Comparison of ENCODE assay signal across 12 mouse cellular contexts in genomic region chr14:45217693-45218092, GRCm38 (mm10). TPM values are rescaled to one million over a fixed set of nuclear protein-coding genes. Genes with fewer than 3 reads are reported as not detected.
DNase-seq lines count a peak whose midpoint lies in the region; ATAC-seq and TF ChIP-seq lines count a peak whose summit lies in the region.
"Had no signal": no experiment of that assay in that cellular context is flagged by ENCODE, and none has a peak within 500 bp of the region (broad histone marks: within the 10 kb centered on the region; RNA-seq: fewer than 3 reads in every experiment).

No protein-coding gene starts in this region.

- no peak for ATAC-seq in hindbrain, embryonic 15.5 days (ENCODE audit: low FRiP score, low read depth)
- ATAC-seq in intestine, embryonic 15.5 days = no peak

- H3K27me3 ChIP-seq in hindbrain, embryonic 15.5 days = no peaks in the 10 kb centered on the region
- no peaks in the 10 kb centered on the region for H3K27me3 ChIP-seq in intestine, embryonic 15.5 days (replicated peaks)
- H3K27me3 ChIP-seq: heart, embryonic 15.5 days had no signal

- H3K4me3 ChIP-seq in layer of hippocampus, adult 2 months = peak overlapping the region; percentile 85; the same call in 1 of the 2 replicates
- H3K4me3 ChIP-seq in hindbrain, embryonic 15.5 days = peak overlapping the region; percentile 83
- no peak overlapping the region for H3K4me3 ChIP-seq in intestine, embryonic 15.5 days (replicated peaks)

- 0 out of 2 replicates have a peak overlapping the region, but pooled peaks have one; percentile 68 for H3K9ac ChIP-seq in hindbrain, embryonic 15.5 days
- H3K9ac ChIP-seq in intestine, embryonic 15.5 days = no peak overlapping the region
- H3K9ac ChIP-seq: heart, embryonic 15.5 days had no signal

- H3K36me3 ChIP-seq in hindbrain, embryonic 15.5 days = no peaks in the 10 kb centered on the region
- no peaks in the 10 kb centered on the region for H3K36me3 ChIP-seq in intestine, embryonic 15.5 days
- H3K36me3 ChIP-seq: heart, embryonic 15.5 days had no signal

- peak; percentile 57 to 74 for DNase-seq in adrenal gland, adult (ENCODE audit: inconsistent age in 2 of 2, low spot score in 1 of 2)
- DNase-seq in adrenal gland, postnatal 4 days (ENCODE audit: low spot score in 2 of 2) = no peak
- no peak for DNase-seq in layer of hippocampus, adult 2 months (ENCODE audit: low spot score in 2 of 2)
- no peak for DNase-seq in layer of hippocampus, postnatal 14 days (ENCODE audit: low spot score in 2 of 2)
- DNase-seq in A20 (ENCODE audit: low read depth, low spot score) = peak; percentile 81
- DNase-seq in right cerebral cortex, postnatal 4 days = no peak
- DNase-seq: embryo, embryonic 11 days; kidney, adult 18-20 months had no signal

- WGBS in hindbrain, embryonic 15.5 days = 88% methylated on average over 4 of the region's 4 CpGs
- 82% methylated on average over 4 of the region's 4 CpGs for WGBS in intestine, embryonic 15.5 days

- no peak for TF ChIP-seq CTCF in layer of hippocampus, adult 2 months (conservative IDR thresholded peaks at IDR 0.05)

- H3K4me1 ChIP-seq in hindbrain, embryonic 15.5 days (replicated peaks) = peaks cover 22% of the 10 kb centered on the region
- no peaks in the 10 kb centered on the region for H3K4me1 ChIP-seq in intestine, embryonic 15.5 days (replicated peaks)

- peak overlapping the region; percentile 81 for H3K4me2 ChIP-seq in hindbrain, embryonic 15.5 days
- H3K4me2 ChIP-seq in intestine, embryonic 15.5 days (replicated peaks) = no peak overlapping the region

- no peaks in the 10 kb centered on the region for H3K9me3 ChIP-seq in hindbrain, embryonic 15.5 days
- H3K9me3 ChIP-seq in intestine, embryonic 15.5 days = no peaks in the 10 kb centered on the region
- H3K9me3 ChIP-seq: heart, embryonic 15.5 days had no signal

- H3K27ac ChIP-seq in layer of hippocampus, adult 2 months = peak overlapping the region; percentile 86; the same call in 1 of the 2 replicates
- no peak overlapping the region for H3K27ac ChIP-seq in hindbrain, embryonic 15.5 days (replicated peaks)
- H3K27ac ChIP-seq in intestine, embryonic 15.5 days = no peak overlapping the region
- H3K27ac ChIP-seq: heart, embryonic 15.5 days had no signal

RNA-seq across cellular contexts. Expression of gene Gpr137c, which starts 1.8 kb away (rescaled TPM):
- 1 to 10 TPM; 2.9 to 3.2 TPM for total RNA-seq in adrenal gland, postnatal 4 days (2021)
- total RNA-seq in layer of hippocampus, adult 2 months (2021) = 10 to 100 TPM; 23.3 to 23.4 TPM
- total RNA-seq in layer of hippocampus, postnatal 14 days (2021) = 10 to 100 TPM; 24.1 to 28.0 TPM
- polyA plus RNA-seq in hindbrain, embryonic 15.5 days (2015; fragmentation: Nextera tagmentation; extraction: Ambion mirVana) = 12.8 and 13.7 TPM in 2 replicates
- polyA plus RNA-seq in intestine, embryonic 15.5 days (2015; fragmentation: Nextera tagmentation; extraction: Ambion mirVana) = 1.4 and 1.5 TPM in 2 replicates
- total RNA-seq: MEL had no signal

RNA-seq across cellular contexts. Expression of gene Txndc16, which starts 2.4 kb away (rescaled TPM):
- 10 to 100 TPM; 32.7 to 36.7 TPM for total RNA-seq in adrenal gland, postnatal 4 days (2021)
- 10 to 100 TPM; 57.8 to 75.5 TPM for total RNA-seq in layer of hippocampus, adult 2 months (2021)
- total RNA-seq in layer of hippocampus, postnatal 14 days (2021) = 10 to 100 TPM; 67.3 to 68.1 TPM
- polyA plus RNA-seq in hindbrain, embryonic 15.5 days (2015; fragmentation: Nextera tagmentation; extraction: Ambion mirVana) = 34.9 and 35.1 TPM in 2 replicates
- polyA plus RNA-seq in intestine, embryonic 15.5 days (2015; fragmentation: Nextera tagmentation; extraction: Ambion mirVana) = 10.4 and 11.7 TPM in 2 replicates

Comparison
In these comparisons a context has a peak if more than half of its experiments do, and no peak if none do; other contexts are left out.
1. DNase-seq: peak in adrenal gland, adult (2 of 2) and A20 (single experiment); none in adrenal gland, postnatal 4 days (0 of 2), layer of hippocampus, adult 2 months (0 of 2), layer of hippocampus, postnatal 14 days (0 of 2) and right cerebral cortex, postnatal 4 days (single experiment).
2. RNA of gene Gpr137c, which starts 1.8 kb away (total RNA-seq): 24.1 to 28.0 TPM in layer of hippocampus, postnatal 14 days and 23.3 to 23.4 TPM in layer of hippocampus, adult 2 months; 2.9 to 3.2 TPM in adrenal gland, postnatal 4 days; every median in the first group is over 4 times any median in the second.